Mouse (Mus musculus): ENCODE measurements at regions not wholly inside any gene's neighbourhood (a gene's known extent, or its start where the extent isn't known, plus 50 kb on each side); places are given as distances from the start of the nearest gene placed in this dataset.

DNA sequence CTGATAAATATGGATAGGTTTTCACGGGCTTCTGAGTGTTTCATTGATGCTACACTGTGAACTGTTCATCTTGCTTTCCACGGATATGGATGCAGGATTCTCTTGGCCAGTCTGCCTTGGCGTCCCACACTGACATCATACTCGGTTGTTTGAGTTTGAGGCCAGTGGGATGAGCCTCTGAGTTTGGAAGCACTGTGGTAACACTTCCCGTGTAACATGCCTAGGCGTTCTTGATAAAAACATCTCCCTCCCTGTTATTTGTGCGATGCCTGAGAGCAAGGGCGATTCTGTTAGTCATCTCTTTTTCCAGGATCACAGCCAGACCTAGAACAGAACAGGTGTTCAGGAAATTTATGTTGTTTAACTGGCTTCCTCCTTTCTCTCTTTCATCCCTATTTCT is 482.5 kb upstream of the Id2 start:
- TF ChIP-seq CTCF (IDR thresholded peaks at IDR 0.05), result no peak
- TF ChIP-seq POLR2A (IDR thresholded peaks at IDR 0.05; ENCODE audit: insufficient read depth, low read depth, low read length), result no peak
